Mouse (Mus musculus) induced T-regulatory cell, adult 2 months (primary cell): Measurements from ENCODE around the gene Spaca9.

Source experiments
- DNase-seq: peaks from one replicate; pipeline ENCODE4 v3.0.0-alpha.2; 2012; ENCODE audit warnings: low read depth

Gene Spaca9

GRCm38 (mm10) chr2:28699361-28700335 lies at the start of gene Spaca9, which contains the start of gene Ak8:
Spaca9 (minus strand) TSS chr2:28699727.
Ak8 (plus strand) TSS chr2:28700164.
- peak; percentile 55 for DNase-seq

- no peak for DNase-seq
These were observed 48.2 kb upstream of the Spaca9 start for GRCm38 (mm10) chr2:28747705-28748104.

GRCm38 (mm10) chr2:28746682-28747332 lies 47.3 kb upstream of the Spaca9 start:
- DNase-seq, result no peak

GRCm38 (mm10) chr2:28742701-28743100 lies 43.2 kb upstream of the Spaca9 start:
- DNase-seq, result no peak

- DNase-seq, result no peak
These were observed 40.6 kb upstream of the Spaca9 start for GRCm38 (mm10) chr2:28740159-28740558.

GRCm38 (mm10) chr2:28737112-28737511 lies 37.6 kb upstream of the Spaca9 start:
- no peak for DNase-seq

- no peak for DNase-seq
These were observed 31.1 kb upstream of the Spaca9 start for GRCm38 (mm10) chr2:28730676-28731075.

- no peak for DNase-seq
These were observed 28.4 kb upstream of the Spaca9 start for GRCm38 (mm10) chr2:28727786-28728404.

- no peak for DNase-seq
These were observed 24.4 kb upstream of the Spaca9 start for GRCm38 (mm10) chr2:28723912-28724311.

GRCm38 (mm10) chr2:28722419-28722818 lies 22.9 kb upstream of the Spaca9 start:
- DNase-seq, result no peak

GRCm38 (mm10) chr2:28713036-28713435 lies 13.5 kb upstream of the Spaca9 start:
- no peak for DNase-seq

- no peak for DNase-seq
These were observed 7.3 kb upstream of the Spaca9 start for GRCm38 (mm10) chr2:28706787-28707186.

GRCm38 (mm10) chr2:28706106-28706636 lies 6.6 kb upstream of the Spaca9 start:
- DNase-seq, result no peak

- no peak for DNase-seq
These were observed 2.2 kb upstream of the Spaca9 start for GRCm38 (mm10) chr2:28701646-28702262.

- DNase-seq, result peak; percentile 11
These were observed 961 bp downstream of the Spaca9 start for GRCm38 (mm10) chr2:28698566-28698965.

- DNase-seq, result no peak
These were observed 6.8 kb downstream of the Spaca9 start for GRCm38 (mm10) chr2:28692692-28693091.

GRCm38 (mm10) chr2:28688431-28688830 lies 11.1 kb downstream of the Spaca9 start:
- peak; percentile 33 for DNase-seq

- no peak for DNase-seq
These were observed 13.6 kb downstream of the Spaca9 start for GRCm38 (mm10) chr2:28685895-28686294.

GRCm38 (mm10) chr2:28681718-28682117 lies 17.8 kb downstream of the Spaca9 start:
- no peak for DNase-seq

- DNase-seq, result peak; percentile 45
These were observed 18.8 kb downstream of the Spaca9 start for GRCm38 (mm10) chr2:28680710-28681109.

- DNase-seq, result no peak
These were observed 23.5 kb downstream of the Spaca9 start for GRCm38 (mm10) chr2:28676005-28676404.

GRCm38 (mm10) chr2:28671438-28671837 lies 28.1 kb downstream of the Spaca9 start:
- no peak for DNase-seq
